Mouse (Mus musculus) lung, postnatal 0 days (tissue): ENCODE results near the gene Trmt2a. TPM values are rescaled to one million over a fixed set of nuclear protein-coding genes. Genes with fewer than 3 reads are reported as not detected.

Experiments used
- ATAC-seq: fragments of 200-750 bp; cut with Nextera tagmentation; 2 replicates; pipeline ENCODE4 v1.8.0; 2017; ENCODE audit warnings: moderate library complexity
- DNase-seq: peaks from one replicate; pipeline ENCODE4 v3.0.0-alpha.2; 2016; ENCODE audit warnings: low spot score
- H3K27ac ChIP-seq: fragments of 300-500 bp; sonication (generic); 2 replicates; pipeline ENCODE4 v1.5.1; 2014; ENCODE audit warnings: antibody characterized with exemption, mild to moderate bottlenecking, low read length, mixed read lengths
- H3K27me3 ChIP-seq: fragments of 300-500 bp; sonication (generic); replicated peaks from 2 replicates; pipeline ENCODE4 v1.6.1; 2014; ENCODE audit warnings: low read length, mixed read lengths; ENCODE audit not compliant: insufficient read depth
- H3K36me3 ChIP-seq: fragments of 300-500 bp; sonication (generic); 2 replicates; pipeline ENCODE4 v1.6.1; 2014; ENCODE audit warnings: low read length, mixed read lengths; ENCODE audit not compliant: insufficient read depth
- H3K4me1 ChIP-seq: fragments of 300-500 bp; sonication (generic); 2 replicates; pipeline ENCODE4 v1.6.1; 2014; ENCODE audit warnings: antibody characterized with exemption, low read depth, low read length, mixed read lengths; ENCODE audit not compliant: insufficient read depth
- H3K4me2 ChIP-seq: fragments of 300-500 bp; sonication (generic); replicated peaks from 2 replicates; pipeline ENCODE4 v1.6.1; 2014; ENCODE audit warnings: low read depth, mild to moderate bottlenecking, low read length, moderate library complexity, mixed read lengths
- H3K4me3 ChIP-seq: fragments of 300-500 bp; sonication (generic); 2 replicates; pipeline ENCODE4 v1.5.1; 2014; ENCODE audit warnings: low read depth, low read length
- H3K9ac ChIP-seq: fragments of 300-500 bp; sonication (generic); replicated peaks from 2 replicates; pipeline ENCODE4 v1.6.1; 2014; ENCODE audit warnings: low read depth, mild to moderate bottlenecking
- H3K9me3 ChIP-seq: fragments of 300-500 bp; sonication (generic); 2 replicates; pipeline ENCODE4 v1.6.1; 2016; ENCODE audit warnings: low read length, mixed read lengths
- CTCF ChIP-seq: IDR thresholded peaks from 2 replicates; pipeline ENCODE4 v1.5.1; 2016; ENCODE audit warnings: antibody characterized with exemption, mild to moderate bottlenecking
- EP300 ChIP-seq: IDR thresholded peaks from 2 replicates; pipeline ENCODE4 v1.6.1; 2016; ENCODE audit warnings: antibody characterized with exemption, mild to moderate bottlenecking, control low read depth
- WGBS: fragments of 180-500 bp; shearing (Covaris S2); extraction: QIAGEN DNeasy Blood & Tissue Kit; methylation state at CpG from one replicate; pipeline ENCODE4 v1.1.7; 2014; 5-methylcytosine and 5-hydroxymethylcytosine counted together
- polyA plus RNA-seq: library from polyadenylated mRNA; unstranded; fragments of >200 nt; fragmentation: Nextera tagmentation; extraction: Ambion mirVana; gene quantifications from 2 replicates; pipeline ENCODE4 v1.2.1, GENCODE M21; 2015

Trmt2a gene
- polyA plus RNA-seq, 1 experiment from 2014 or later = 39.7 TPM

- DNase-seq = no peak
Measured at GRCm38 (mm10) chr16:18229622-18230021, 18.9 kb upstream of the Trmt2a start.

GRCm38 (mm10) chr16:18230617-18231016 is 17.9 kb upstream of the Trmt2a start:
- ATAC-seq (no peak), DNase-seq (no peak)
- Histone ChIP-seq H3K9ac (no peak overlapping the region), H3K36me3 (no peaks in the 10 kb centered on the region), H3K4me1 (peaks cover 12% of the 10 kb centered on the region; the same call in 1 of the 2 replicates), H3K4me2 (no peak overlapping the region), H3K27me3 (no peaks in the 10 kb centered on the region), H3K9me3 (no peaks in the 10 kb centered on the region), H3K4me3 (no peak overlapping the region), H3K27ac (no peak overlapping the region)
- no peak for TF ChIP-seq EP300
- no peak for TF ChIP-seq CTCF
- WGBS = 75% methylated on average over 6 of the region's 6 CpGs

More at GRCm38 (mm10) chr16:18229622-18230021, 18.9 kb upstream of the Trmt2a start:
- TF ChIP-seq EP300 (no peak), CTCF (no peak)
- ATAC-seq = no peak
- Histone ChIP-seq H3K4me2 (no peak overlapping the region), H3K27me3 (no peaks in the 10 kb centered on the region), H3K36me3 (0 out of 2 replicates have a peak, but pooled peaks cover under 1% of the 10 kb centered on the region), H3K9me3 (no peaks in the 10 kb centered on the region), H3K9ac (no peak overlapping the region), H3K4me1 (peaks cover 12% of the 10 kb centered on the region; the same call in 1 of the 2 replicates), H3K27ac (no peak overlapping the region), H3K4me3 (no peak overlapping the region)
- 35% methylated on average over 11 of the region's 11 CpGs for WGBS

DNA sequence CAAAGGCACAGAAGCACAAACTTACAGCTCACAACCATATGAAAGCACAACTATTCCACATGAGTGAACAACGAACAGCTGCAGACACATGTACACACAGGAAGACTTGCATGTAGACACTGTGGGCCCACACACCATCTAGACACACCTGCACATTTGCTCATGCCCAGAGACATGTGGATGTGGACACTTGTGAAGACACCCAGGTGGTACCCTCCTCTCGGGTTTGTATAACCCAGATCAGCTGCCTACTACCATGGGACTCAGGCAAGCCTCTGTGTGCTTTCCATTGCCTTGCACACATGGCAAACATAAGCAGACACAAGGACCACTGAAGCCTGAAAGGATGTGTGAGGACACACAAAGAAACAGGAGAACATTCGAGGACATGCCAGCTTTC is 17.4 kb upstream of the Trmt2a start:
- TF ChIP-seq CTCF (no peak), EP300 (no peak)
- no peak overlapping the region for H3K4me2 ChIP-seq
- H3K4me3 ChIP-seq = no peak overlapping the region
- DNase-seq = no peak
- H3K4me1 ChIP-seq = peaks cover 16% of the 10 kb centered on the region; the same call in 1 of the 2 replicates
- H3K36me3 ChIP-seq = no peaks in the 10 kb centered on the region
- no peak for ATAC-seq
- no peaks in the 10 kb centered on the region for H3K9me3 ChIP-seq
- H3K27me3 ChIP-seq = no peaks in the 10 kb centered on the region
- H3K27ac ChIP-seq = no peak overlapping the region; the same call in 1 of the 2 replicates
- WGBS = 76% methylated on average over 3 of the region's 3 CpGs
- H3K9ac ChIP-seq = no peak overlapping the region

DNA sequence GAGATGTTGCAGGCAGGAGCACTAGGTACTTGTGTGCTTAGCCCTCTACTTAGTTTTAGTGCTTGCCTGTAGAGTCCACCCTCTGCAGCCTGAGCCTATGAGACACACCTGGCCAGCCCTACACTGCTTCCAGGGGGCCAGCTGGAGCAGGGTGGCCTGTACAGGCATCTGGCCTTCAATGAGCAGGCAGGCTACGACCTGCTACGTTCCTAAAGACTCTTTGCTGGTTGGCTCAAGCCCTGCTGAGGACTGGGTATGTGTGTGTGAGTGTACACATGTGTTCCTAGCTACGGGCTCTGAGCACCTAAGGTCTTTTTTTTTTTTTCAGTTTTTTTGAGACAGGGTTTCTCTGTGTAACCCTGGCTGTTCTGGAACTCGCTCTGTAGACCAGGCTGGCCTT is 17.0 kb upstream of the Trmt2a start:
- Histone ChIP-seq H3K9ac (no peak overlapping the region), H3K36me3 (no peaks in the 10 kb centered on the region), H3K4me3 (no peak overlapping the region), H3K27ac (no peak overlapping the region; the same call in 1 of the 2 replicates), H3K4me1 (peaks cover 18% of the 10 kb centered on the region; the same call in 1 of the 2 replicates), H3K4me2 (no peak overlapping the region), H3K27me3 (no peaks in the 10 kb centered on the region), H3K9me3 (no peaks in the 10 kb centered on the region)
- DNase-seq (no peak), ATAC-seq (no peak)
- WGBS = 69% methylated on average over 4 of the region's 4 CpGs
- TF ChIP-seq EP300 = no peak
- TF ChIP-seq CTCF = no peak

DNA sequence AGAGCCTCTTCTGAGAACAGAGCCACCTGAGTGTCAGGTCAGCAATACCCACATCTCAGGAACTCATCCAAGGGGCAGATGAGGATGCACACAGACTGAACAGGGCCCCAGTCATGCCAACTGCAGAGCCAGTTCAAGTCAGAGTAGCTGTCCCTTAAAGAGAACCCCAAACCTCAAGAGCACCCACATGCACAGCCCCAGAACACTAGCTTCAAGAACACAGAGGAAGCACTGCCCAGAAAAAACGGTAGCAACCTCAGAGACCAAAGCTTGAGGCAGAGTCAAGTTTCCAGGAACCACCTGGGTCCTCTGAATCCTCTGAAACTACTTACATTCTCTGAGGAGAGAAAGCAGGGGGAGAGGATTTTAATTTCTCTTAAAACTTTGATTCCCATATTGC is 15.0 kb upstream of the Trmt2a start:
- H3K27me3 ChIP-seq = no peaks in the 10 kb centered on the region
- H3K36me3 ChIP-seq = 0 out of 2 replicates have a peak, but pooled peaks cover 4% of the 10 kb centered on the region
- H3K9me3 ChIP-seq = no peaks in the 10 kb centered on the region
- peaks cover 18% of the 10 kb centered on the region; the same call in 1 of the 2 replicates for H3K4me1 ChIP-seq
- TF ChIP-seq CTCF (no peak), EP300 (no peak)
- DNase-seq (no peak), ATAC-seq (no peak)
- H3K4me3 ChIP-seq = no peak overlapping the region
- no peak overlapping the region for H3K4me2 ChIP-seq
- WGBS = 24% methylated on average over 1 of the region's 1 CpGs
- H3K9ac ChIP-seq = no peak overlapping the region
- H3K27ac ChIP-seq = no peak overlapping the region

GRCm38 (mm10) chr16:18233919-18234670 is 14.4 kb upstream of the Trmt2a start:
- 10% methylated on average over 13 of the region's 13 CpGs for WGBS
- ATAC-seq = peak; percentile 32

More at GRCm38 (mm10) chr16:18233919-18234670, 14.4 kb upstream of the Trmt2a start:
- peak; percentile 55 for DNase-seq
- peak overlapping the region; percentile 86 for H3K4me3 ChIP-seq
- no peaks in the 10 kb centered on the region for H3K9me3 ChIP-seq
- TF ChIP-seq CTCF (no peak), EP300 (no peak)
- H3K27me3 ChIP-seq = no peaks in the 10 kb centered on the region
- peak overlapping the region; percentile 87 for H3K27ac ChIP-seq
- H3K4me2 ChIP-seq = peak overlapping the region; percentile 82
- peak overlapping the region; percentile 68 for H3K9ac ChIP-seq
- peaks cover 18% of the 10 kb centered on the region; the same call in 1 of the 2 replicates for H3K4me1 ChIP-seq
- 0 out of 2 replicates have a peak, but pooled peaks cover 4% of the 10 kb centered on the region for H3K36me3 ChIP-seq
